Mouse (Mus musculus) neural tube, embryonic 12.5 days (tissue): ENCODE results near the gene Impg1. TPM values are rescaled to one million over a fixed set of nuclear protein-coding genes. Genes with fewer than 3 reads are reported as not detected.
"Not testable (repeated sequence)": the region's sequence is repeated elsewhere in the genome, so short reads cannot be mapped to it uniquely, and the experiment has no call there.

Experiments used
- ATAC-seq: fragments of 200-750 bp; cut with Nextera tagmentation; 2 replicates; pipeline ENCODE4 v1.8.0; 2017; ENCODE audit warnings: low read depth, mild to moderate bottlenecking, moderate TSS enrichment, moderate library complexity; ENCODE audit not compliant: low FRiP score
- H3K27ac ChIP-seq: fragments of 300-500 bp; sonication (generic); 2 replicates; pipeline ENCODE4 v1.5.1; 2016
- H3K27me3 ChIP-seq: fragments of 300-500 bp; sonication (generic); replicated peaks from 2 replicates; pipeline ENCODE4 v1.6.1; 2016; ENCODE audit warnings: mild to moderate bottlenecking
- H3K36me3 ChIP-seq: fragments of 300-500 bp; sonication (generic); 2 replicates; pipeline ENCODE4 v1.6.1; 2016; ENCODE audit warnings: mild to moderate bottlenecking
- H3K4me1 ChIP-seq: fragments of 300-500 bp; sonication (generic); 2 replicates; pipeline ENCODE4 v1.6.1; 2016
- H3K4me2 ChIP-seq: fragments of 300-500 bp; sonication (generic); replicated peaks from 2 replicates; pipeline ENCODE4 v1.6.1; 2016; ENCODE audit warnings: mild to moderate bottlenecking
- H3K4me3 ChIP-seq: fragments of 300-500 bp; sonication (generic); 2 replicates; pipeline ENCODE4 v1.5.1; 2016
- H3K9ac ChIP-seq: fragments of 300-500 bp; sonication (generic); 2 replicates; pipeline ENCODE4 v1.6.1; 2016; ENCODE audit warnings: mild to moderate bottlenecking
- H3K9me3 ChIP-seq: fragments of 300-500 bp; sonication (generic); 2 replicates; pipeline ENCODE4 v1.6.1; 2016; ENCODE audit warnings: mild to moderate bottlenecking
- WGBS: fragments of 180-500 bp; shearing (Covaris S2); methylation state at CpG from one replicate; pipeline ENCODE4 v1.1.7; 2016; 5-methylcytosine and 5-hydroxymethylcytosine counted together
- polyA plus RNA-seq: library from polyadenylated mRNA; unstranded; fragments of >200 nt; fragmentation: Nextera tagmentation; extraction: Ambion mirVana; gene quantifications from 2 replicates; pipeline ENCODE4 v1.2.1, GENCODE M21; 2016

Gene Impg1
- polyA plus RNA-seq, 1 experiment from 2014 or later = not detected

DNA sequence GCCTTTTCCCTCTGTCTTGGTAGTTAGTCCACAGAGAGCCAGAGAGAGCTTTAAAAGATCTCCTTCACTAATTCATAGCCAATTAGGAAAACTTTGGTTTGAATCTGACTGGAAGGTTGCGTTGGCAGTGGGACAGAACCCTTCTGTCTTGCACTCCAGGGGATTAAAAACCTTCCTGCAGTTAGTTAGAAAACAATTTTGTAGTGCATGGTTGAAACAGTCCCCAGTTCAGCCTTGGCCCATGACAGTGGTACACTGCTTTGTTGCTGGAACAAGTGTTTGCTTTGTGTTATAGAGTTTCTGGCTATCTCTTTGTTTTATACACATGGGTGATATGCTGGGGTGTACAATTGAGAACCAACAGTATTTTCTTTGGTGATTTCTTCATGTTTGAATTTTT lies 124.4 kb downstream of the Impg1 start:
- Histone ChIP-seq H3K9me3 (no peaks in the 10 kb centered on the region), H3K27ac (no peak overlapping the region), H3K4me2 (no peak overlapping the region), H3K9ac (no peak overlapping the region), H3K4me3 (no peak overlapping the region), H3K36me3 (no peaks in the 10 kb centered on the region), H3K27me3 (no peaks in the 10 kb centered on the region), H3K4me1 (no peaks in the 10 kb centered on the region)
- WGBS = 76% methylated on average over 1 of the region's 1 CpGs
- ATAC-seq = no peak

- no peak for ATAC-seq
- Histone ChIP-seq H3K9ac (no peak overlapping the region), H3K27ac (no peak overlapping the region), H3K4me1 (no peaks in the 10 kb centered on the region), H3K27me3 (no peaks in the 10 kb centered on the region), H3K4me2 (no peak overlapping the region), H3K4me3 (no peak overlapping the region), H3K9me3 (no peaks in the 10 kb centered on the region), H3K36me3 (no peaks in the 10 kb centered on the region)
- whole genome bisulfite sequencing = 94% methylated on average over 6 of the region's 6 CpGs
These were observed 127.3 kb downstream of the Impg1 start for GRCm38 (mm10) chr9:80338026-80338425.

- no peak overlapping the region for H3K9ac ChIP-seq
- H3K36me3 ChIP-seq = no peaks in the 10 kb centered on the region
- H3K4me2 ChIP-seq = no peak overlapping the region
- 83% methylated on average over 13 of the region's 13 CpGs for WGBS
- H3K27ac ChIP-seq = no peak overlapping the region
- H3K4me1 ChIP-seq = 0 out of 2 replicates have a peak, but pooled peaks cover 3% of the 10 kb centered on the region
- H3K27me3 ChIP-seq = no peaks in the 10 kb centered on the region
- H3K9me3 ChIP-seq = no peaks in the 10 kb centered on the region
- no peak overlapping the region for H3K4me3 ChIP-seq
- no peak for ATAC-seq
These were observed 129.5 kb downstream of the Impg1 start for GRCm38 (mm10) chr9:80335660-80336357.

- no peaks in the 10 kb centered on the region for H3K9me3 ChIP-seq
- H3K4me1 ChIP-seq = 0 out of 2 replicates have a peak, but pooled peaks cover 3% of the 10 kb centered on the region
- no peak overlapping the region for H3K4me2 ChIP-seq
- H3K36me3 ChIP-seq = no peaks in the 10 kb centered on the region
- no peak overlapping the region for H3K27ac ChIP-seq
- no peaks in the 10 kb centered on the region for H3K27me3 ChIP-seq
- no peak overlapping the region for H3K9ac ChIP-seq
- no peak for ATAC-seq
- H3K4me3 ChIP-seq = no peak overlapping the region
- 74% methylated on average over 14 of the region's 14 CpGs for whole genome bisulfite sequencing
These were observed 131.2 kb downstream of the Impg1 start for GRCm38 (mm10) chr9:80333998-80334605.

- Histone ChIP-seq H3K4me1 (0 out of 2 replicates have a peak, but pooled peaks cover 3% of the 10 kb centered on the region), H3K36me3 (no peaks in the 10 kb centered on the region), H3K9me3 (no peaks in the 10 kb centered on the region), H3K4me2 (no peak overlapping the region), H3K4me3 (no peak overlapping the region), H3K27ac (no peak overlapping the region), H3K9ac (no peak overlapping the region), H3K27me3 (no peaks in the 10 kb centered on the region)
- no peak for ATAC-seq
- 62% methylated on average over 8 of the region's 8 CpGs for WGBS
These were observed 131.8 kb downstream of the Impg1 start for GRCm38 (mm10) chr9:80333466-80333865.

GRCm38 (mm10) chr9:80332153-80332552 lies 133.1 kb downstream of the Impg1 start:
- peak; percentile 83 for ATAC-seq
- Histone ChIP-seq H3K4me3 (no peak overlapping the region), H3K9ac (no peak overlapping the region), H3K9me3 (no peaks in the 10 kb centered on the region), H3K4me1 (0 out of 2 replicates have a peak, but pooled peaks cover 3% of the 10 kb centered on the region), H3K4me2 (peak overlapping the region; percentile 54), H3K27ac (no peak overlapping the region), H3K36me3 (no peaks in the 10 kb centered on the region), H3K27me3 (no peaks in the 10 kb centered on the region)
- 25% methylated on average over 14 of the region's 14 CpGs for WGBS

DNA sequence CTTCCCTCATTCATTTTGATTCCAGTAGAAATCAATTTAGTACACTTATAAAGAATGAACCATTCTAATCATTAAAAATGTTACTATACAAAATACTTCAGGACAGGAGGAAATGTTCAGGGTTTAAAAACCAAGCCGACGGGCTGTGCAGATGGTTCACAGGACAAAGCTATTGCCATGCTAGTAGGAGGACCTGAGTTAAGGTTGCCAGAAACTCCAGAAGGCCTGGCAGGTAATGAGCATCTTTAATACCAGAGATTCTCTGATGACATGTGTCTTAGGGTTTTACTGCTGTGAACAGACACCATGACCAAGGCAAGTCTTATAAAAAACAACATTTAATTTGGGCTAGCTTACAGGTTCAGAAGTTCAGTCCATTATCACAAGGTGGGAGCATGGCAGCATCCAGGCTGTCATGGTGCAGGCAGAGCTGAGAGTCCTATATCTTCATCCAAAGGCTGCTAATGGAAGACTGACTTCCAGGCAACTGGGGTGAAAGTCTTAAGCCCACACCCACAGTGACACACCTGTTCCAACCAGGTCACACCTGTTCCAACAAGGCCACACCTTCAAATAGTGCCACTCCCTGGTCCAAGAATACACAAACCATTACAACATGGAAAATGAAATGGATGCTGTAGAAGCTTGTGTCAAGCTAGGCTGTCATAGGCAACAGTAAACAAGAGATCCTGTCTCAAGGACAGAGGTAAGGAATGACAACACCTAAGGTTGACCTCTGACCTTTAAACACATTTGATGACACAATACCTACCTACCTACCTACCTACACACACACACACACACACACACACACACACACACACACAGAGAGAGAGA lies 144.0 kb downstream of the Impg1 start:
- 90% methylated on average over 2 of the region's 2 CpGs for WGBS
- not testable (repeated sequence) for ATAC-seq, H3K9ac ChIP-seq

GRCm38 (mm10) chr9:80318027-80318426 lies 147.3 kb downstream of the Impg1 start:
- no peaks in the 10 kb centered on the region for H3K36me3 ChIP-seq
- H3K9me3 ChIP-seq = no peaks in the 10 kb centered on the region
- no peak overlapping the region for H3K27ac ChIP-seq
- no peak overlapping the region for H3K4me2 ChIP-seq
- H3K9ac ChIP-seq = no peak overlapping the region
- no peak for ATAC-seq
- no peaks in the 10 kb centered on the region for H3K27me3 ChIP-seq
- WGBS = 91% methylated on average over 6 of the region's 6 CpGs
- no peaks in the 10 kb centered on the region for H3K4me1 ChIP-seq
- no peak overlapping the region for H3K4me3 ChIP-seq

More for the DNA sequence above, 144.0 kb downstream of the Impg1 start:
- H3K27me3 ChIP-seq, H3K36me3 ChIP-seq, H3K4me3 ChIP-seq, H3K27ac ChIP-seq, H3K4me1 ChIP-seq, H3K9me3 ChIP-seq, H3K4me2 ChIP-seq: not testable (repeated sequence)

DNA sequence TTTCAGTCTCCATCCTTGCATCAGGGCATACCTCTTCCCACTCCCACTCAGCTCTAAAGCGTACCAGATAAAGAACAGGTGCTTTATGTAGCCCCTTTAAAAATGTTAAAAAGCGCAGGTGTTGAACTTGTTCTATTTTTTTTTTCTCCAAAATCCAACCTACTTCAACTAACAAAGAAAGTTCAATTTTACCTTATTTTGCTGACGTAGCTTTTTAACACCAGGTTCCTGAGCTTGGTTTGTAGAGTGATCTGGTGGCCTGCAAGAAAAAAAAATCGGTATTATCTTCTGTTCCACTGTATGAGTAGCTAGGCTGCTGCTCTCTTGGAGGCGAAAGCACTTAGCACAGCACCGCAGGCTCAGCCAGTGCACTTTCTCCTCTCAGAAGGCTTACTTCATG lies 149.4 kb downstream of the Impg1 start:
- ATAC-seq = no peak
- no peak overlapping the region for H3K4me3 ChIP-seq
- H3K4me1 ChIP-seq = no peaks in the 10 kb centered on the region
- WGBS = 95% methylated on average over 6 of the region's 6 CpGs
- H3K27ac ChIP-seq = no peak overlapping the region
- H3K9me3 ChIP-seq = no peaks in the 10 kb centered on the region
- H3K27me3 ChIP-seq = no peaks in the 10 kb centered on the region
- no peak overlapping the region for H3K9ac ChIP-seq
- H3K36me3 ChIP-seq = no peaks in the 10 kb centered on the region
- no peak overlapping the region for H3K4me2 ChIP-seq

GRCm38 (mm10) chr9:80313610-80314009 lies 151.7 kb downstream of the Impg1 start:
- H3K27ac ChIP-seq = no peak overlapping the region
- no peak overlapping the region for H3K4me3 ChIP-seq
- H3K36me3 ChIP-seq = no peaks in the 10 kb centered on the region
- ATAC-seq = no peak
- H3K9me3 ChIP-seq = no peaks in the 10 kb centered on the region
- H3K9ac ChIP-seq = no peak overlapping the region
- no peak overlapping the region for H3K4me2 ChIP-seq
- no peaks in the 10 kb centered on the region for H3K27me3 ChIP-seq
- H3K4me1 ChIP-seq = no peaks in the 10 kb centered on the region
- WGBS = 86% methylated on average over 5 of the region's 5 CpGs

GRCm38 (mm10) chr9:80307629-80308028 lies 157.7 kb downstream of the Impg1 start:
- Histone ChIP-seq H3K27ac (no peak overlapping the region), H3K9me3 (no peaks in the 10 kb centered on the region), H3K36me3 (no peaks in the 10 kb centered on the region), H3K4me1 (no peaks in the 10 kb centered on the region), H3K4me3 (no peak overlapping the region), H3K4me2 (no peak overlapping the region), H3K9ac (no peak overlapping the region), H3K27me3 (no peaks in the 10 kb centered on the region)
- no peak for ATAC-seq
- WGBS = 88% methylated on average over 13 of the region's 13 CpGs

DNA sequence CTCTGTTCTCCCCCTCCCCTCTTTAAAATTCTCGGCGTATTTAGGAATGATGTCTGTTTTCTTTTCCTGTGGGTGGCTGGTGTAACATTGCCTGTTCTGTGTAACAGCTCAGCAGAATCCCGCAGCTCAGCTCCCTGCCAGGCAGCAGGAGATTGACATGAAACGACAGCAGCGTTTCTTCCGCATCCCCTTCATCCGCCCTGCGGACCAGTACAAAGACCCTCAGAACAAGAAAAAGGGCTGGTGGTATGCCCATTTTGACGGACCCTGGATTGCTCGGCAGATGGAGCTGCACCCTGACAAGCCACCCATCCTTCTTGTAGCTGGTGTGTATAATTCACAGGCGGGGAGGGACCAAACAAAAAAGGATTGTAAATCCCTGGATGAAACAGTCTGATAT lies 158.4 kb downstream of the Impg1 start:
- 61% methylated on average over 11 of the region's 11 CpGs for WGBS
- ATAC-seq = no peak
- Histone ChIP-seq H3K36me3 (no peaks in the 10 kb centered on the region), H3K27me3 (no peaks in the 10 kb centered on the region), H3K27ac (no peak overlapping the region), H3K4me2 (no peak overlapping the region), H3K4me3 (no peak overlapping the region), H3K9me3 (no peaks in the 10 kb centered on the region), H3K4me1 (no peaks in the 10 kb centered on the region), H3K9ac (no peak overlapping the region)
